Mouse (Mus musculus) ES-CJ7 (cell line): ENCODE measurements around the gene Sdcbp2.

Experiments
- DNase-seq: peaks from one replicate; pipeline ENCODE4 v3.0.0; 2011; ENCODE audit warnings: low read depth, low spot score

Gene Sdcbp2

DNA sequence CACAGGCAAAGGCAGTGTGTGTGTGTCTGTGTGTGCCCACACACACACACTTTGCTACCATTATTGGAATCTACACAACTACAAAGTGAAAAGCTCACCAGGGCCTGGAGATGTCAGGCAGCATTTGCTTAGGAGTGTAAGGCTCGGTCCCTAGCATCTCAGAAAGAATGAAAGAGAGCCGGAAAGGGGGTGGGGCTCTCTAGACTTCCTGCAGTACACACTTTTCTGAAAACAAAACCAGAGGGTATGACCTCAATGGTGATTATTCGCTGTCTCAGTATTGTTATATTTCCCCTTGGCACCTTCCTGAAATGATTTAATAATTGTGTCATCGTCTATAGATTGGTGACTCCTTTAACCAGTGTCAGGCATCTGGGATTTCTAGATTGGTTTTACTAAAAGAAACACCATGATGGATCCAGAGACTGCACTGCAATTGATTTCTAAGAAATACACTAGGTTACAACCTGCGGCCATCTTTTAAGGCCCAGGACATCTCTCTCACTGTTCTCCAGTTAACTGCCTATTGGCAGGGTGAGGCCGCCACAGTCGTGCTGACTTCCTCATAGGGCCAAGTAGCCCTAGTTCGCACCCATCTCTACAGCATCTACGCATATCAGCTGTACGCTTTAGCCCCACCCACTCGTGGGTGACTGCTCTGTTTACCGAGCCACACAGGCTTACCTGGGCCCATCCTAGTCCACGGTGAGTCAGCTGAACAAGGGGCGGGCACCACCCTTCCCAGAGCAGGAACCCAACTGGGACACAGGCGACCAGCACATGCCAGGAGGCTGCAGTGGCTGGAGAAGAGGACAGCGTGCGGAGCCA lies at the start of gene Sdcbp2:
TSS of gene Sdcbp2 (plus strand) at position 750 of the 828 bp plus-strand sequence.
- DNase-seq = peak; percentile 39

DNA sequence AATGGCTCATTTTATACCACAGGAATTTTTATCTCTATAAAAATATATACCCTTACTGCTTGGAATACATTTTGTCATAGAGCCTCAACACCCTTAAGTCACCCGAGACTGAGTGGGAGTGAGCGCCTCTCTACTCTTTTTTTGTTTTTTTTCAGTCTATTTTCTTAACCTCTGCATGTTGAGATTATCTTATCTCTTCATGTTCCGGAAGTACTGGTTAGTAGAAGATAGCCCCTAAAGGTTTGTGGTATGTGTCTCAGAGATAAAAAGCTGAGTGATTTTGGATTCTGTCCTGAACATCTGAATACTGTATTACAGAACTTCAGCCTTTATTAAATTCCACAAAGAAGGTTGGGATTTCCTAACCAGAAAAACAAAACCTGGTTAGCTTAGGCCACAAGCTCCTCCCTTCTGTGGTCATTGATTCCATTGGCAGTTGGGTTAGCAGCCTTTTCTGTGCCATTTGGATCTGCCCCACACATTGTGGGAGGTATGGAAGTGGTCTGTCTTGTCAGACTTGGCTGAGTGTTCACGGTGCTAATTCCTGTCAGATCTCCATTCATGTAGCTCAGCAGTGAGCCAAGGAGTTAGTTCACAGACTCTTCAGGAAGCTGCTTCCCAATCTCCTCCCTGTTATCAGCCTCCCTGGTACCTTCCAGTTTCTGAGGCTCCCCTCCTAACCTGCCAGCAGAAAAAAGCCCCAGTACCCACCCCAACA lies 47.9 kb upstream of the Sdcbp2 start:
- DNase-seq = no peak

DNA sequence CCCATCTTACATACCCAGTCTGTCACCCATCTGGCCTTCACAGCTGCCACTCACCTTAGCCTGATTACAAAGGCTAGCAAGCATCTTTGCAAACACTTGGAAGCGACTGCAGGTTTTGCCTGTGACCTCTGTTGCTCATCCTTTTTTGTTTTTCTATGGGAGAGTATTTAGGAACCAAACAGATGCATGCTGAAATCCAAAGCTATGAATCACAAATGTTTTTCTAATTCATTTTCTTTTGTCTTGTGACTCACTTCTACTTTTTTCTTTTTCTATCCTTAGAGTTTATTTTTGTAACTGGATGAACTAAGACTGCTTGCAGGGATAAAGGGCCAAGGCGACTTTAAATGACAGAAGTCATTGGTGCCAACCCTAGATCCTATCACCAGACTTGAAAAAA lies 46.9 kb upstream of the Sdcbp2 start:
- DNase-seq = no peak

DNA sequence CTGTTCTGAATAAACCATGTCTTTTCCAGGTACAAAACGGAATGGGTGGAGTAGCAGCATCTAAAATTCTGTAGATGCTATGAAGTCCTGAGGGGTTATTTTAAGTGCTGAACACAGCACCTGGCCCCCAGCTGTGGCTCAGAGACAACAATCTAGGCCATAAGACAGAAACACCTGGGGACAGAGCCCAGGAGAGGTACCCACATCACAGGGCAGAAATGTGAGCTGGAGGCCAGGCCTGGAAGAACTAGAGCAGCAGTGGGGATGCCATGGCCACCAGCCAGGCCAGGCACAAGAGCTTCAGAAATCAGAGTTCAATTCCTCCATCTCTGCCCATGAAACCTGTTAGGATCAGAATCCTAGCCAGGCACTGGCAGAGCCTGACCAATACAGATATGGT lies 44.4 kb upstream of the Sdcbp2 start:
- no peak for DNase-seq

DNA sequence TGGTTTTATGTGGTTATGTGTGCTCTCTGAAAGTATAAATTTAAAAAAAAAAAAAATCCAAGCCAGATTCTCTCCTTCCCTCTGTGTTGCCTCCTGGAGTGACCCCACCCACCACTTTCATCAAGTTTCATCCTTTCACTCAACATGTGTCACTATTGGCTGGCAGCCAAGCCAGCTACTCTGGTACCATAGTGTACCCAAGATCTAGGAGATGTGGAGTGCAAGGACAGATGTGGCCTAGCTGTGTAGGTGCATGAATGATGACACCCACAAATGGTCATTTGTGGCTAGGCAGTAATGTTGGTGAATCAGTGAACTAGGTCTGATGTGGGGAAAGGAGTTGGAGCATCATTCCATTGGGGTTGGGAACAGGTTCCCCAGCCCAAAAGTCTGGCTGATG lies 43.3 kb upstream of the Sdcbp2 start:
- DNase-seq = no peak

DNA sequence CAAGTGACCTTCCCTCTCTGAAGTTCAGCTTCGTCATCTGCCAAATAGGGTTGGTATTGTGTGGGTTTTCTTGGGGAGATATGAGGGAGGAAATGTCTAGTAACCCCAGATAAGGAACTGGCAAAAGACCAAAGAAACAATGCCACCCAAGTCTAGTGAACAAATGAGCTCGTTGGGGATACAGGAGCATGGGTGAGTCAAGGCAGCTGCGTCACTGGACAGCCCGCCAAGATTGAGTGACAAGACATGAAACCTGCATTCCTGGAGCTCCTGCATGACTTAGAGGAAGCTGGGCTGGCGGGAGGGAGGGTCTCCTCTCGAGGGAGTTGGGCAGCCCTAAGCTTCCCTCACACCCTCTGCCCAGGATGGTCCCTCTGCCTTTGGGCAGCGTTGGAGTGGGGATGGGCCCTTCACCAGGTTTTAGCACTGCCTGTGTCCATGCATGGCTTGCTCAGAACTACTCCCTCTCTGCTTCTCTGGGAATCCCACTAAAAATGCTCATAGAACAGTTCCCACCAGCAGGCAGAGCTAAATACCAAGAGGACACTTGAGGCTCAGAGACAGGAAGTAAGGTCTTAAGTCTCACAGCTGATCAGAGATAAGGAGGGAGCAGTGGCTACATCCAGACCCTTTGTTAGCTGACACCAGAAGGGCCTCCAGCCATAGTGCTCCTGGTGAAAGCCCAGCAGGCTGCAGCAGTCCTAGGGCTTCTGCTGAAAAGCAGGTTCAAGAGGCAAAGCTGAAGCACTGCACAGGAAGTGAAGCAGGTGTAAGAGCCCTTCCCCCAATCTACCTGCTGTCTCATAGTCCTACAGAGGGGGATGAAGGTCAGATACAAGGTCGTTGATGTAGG lies 41.8 kb upstream of the Sdcbp2 start:
- DNase-seq = no peak

DNA sequence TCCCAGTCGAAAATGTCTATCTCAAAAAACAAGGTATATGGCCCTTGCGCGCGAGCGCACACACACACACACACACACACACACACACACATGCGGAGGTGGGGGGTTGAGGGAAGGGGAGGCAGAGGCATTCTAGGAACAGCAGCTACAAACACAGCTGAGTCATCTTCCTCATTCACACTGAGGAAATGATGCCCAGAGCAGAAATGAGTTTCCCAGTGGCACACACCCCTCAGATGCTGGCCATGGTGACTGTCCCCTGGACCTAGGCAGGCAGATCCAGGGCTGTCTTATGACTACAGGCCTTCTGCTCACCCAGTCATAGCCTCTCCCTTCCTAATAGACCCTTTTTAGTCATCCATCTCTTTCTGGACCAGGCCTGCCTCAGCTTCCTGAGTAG lies 38.8 kb upstream of the Sdcbp2 start:
- no peak for DNase-seq

DNA sequence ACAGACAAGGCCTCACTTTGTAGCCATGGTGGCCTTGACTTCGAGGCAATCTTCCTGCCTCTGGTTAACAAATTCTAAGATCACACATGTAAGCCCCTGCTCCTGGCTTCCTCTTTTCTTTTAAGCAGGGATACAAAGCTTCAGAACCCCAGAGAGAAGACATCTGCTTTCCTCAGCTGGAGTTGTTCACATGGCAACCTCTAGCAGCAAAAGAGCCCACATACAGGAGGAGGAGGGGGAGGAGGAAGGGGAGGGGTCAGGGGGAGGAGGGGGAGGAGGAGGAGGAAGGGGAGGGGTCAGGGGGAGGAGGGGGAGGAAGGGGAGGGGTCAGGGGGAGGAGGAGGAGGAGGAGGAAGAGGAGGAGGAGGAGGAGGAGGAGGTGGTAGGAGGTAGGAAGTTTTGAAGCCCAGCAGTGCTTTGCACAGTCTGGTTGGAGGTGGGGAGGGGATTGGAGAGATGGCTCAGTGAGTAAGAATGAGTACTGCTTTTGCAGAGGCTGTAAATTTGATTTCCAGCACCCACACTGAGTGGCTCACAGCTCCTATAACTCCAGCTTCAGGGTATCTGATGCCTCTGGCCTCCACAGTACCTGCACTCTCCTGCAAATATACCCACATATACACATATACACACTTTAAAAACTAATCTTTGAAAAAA lies 36.3 kb upstream of the Sdcbp2 start:
- peak; percentile 58 for DNase-seq

DNA sequence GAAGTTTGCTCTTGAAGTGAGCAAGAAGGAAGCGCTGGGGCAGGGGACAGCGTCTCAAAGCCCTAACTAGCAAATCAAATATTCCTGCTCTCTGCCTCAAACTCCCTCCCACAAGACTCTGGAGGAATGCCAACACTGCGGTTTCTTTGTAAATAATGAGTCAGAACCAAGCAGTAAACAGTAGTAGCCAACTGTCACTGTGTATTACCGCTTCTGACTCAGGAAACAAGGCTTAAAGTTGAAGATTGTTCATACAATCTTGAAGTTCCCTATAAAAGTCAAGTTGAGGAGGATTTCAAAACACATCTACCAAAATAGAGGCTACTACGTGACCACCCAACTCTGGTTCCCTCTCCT lies 35.8 kb upstream of the Sdcbp2 start:
- no peak for DNase-seq

DNA sequence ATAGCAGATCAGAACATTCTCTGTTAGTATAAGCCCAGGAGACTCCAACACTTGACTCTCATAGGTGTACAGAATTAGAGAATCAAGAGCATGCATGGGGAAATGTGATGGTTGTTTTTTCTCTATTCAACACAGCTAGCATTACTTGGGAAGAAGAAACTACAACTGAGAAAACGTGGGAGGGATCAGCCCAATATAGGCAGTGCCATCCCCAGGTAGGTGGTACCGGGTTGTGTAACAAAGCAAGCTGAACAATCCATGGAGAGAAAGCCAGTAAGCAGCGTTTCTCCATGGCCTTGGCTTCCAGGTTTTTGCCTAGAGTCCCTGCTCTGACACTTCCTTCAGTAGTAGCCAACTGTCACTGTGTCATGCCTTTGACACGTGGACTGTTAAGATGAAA lies 33.8 kb upstream of the Sdcbp2 start:
- DNase-seq = no peak

DNA sequence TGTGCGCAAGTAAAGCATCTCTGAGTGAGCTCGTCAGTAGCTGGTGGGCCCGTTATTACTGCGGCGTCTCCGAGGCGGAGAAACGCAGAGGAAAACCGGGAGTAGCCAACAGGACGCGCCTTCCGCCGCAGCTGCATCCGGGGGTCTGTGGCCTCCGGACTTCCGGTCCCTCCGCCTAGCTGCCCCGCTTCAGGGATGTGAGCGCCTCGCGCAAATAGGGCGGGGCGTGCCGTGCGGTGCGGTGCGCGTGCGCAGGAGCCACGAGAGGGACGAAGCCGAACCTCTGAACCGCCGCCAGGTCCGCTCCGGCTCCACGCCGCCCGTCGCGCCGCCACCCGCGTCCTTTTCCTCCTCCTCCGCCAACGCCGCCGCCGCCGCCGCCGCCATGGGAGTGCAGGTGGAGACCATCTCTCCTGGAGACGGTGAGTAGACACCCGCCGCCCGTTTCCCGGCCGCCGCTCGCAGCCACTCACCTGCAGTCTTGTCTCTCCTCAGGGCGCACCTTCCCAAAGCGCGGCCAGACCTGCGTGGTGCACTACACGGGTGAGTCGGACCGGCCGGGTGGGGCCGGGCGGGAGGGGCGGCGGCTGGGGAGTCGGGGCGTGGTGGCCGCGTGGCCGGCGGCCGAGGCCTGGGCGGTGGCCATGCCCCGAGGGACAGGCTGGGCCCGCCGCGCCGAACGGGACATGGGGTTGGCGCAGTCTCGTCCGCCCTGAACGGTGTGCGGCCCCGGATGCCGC lies 29.9 kb upstream of the Sdcbp2 start, which contains the start of gene Fkbp1a:
TSS of gene Fkbp1a (plus strand) at position 161 of the 740 bp plus-strand sequence.
- peak; percentile 95 for DNase-seq

DNA sequence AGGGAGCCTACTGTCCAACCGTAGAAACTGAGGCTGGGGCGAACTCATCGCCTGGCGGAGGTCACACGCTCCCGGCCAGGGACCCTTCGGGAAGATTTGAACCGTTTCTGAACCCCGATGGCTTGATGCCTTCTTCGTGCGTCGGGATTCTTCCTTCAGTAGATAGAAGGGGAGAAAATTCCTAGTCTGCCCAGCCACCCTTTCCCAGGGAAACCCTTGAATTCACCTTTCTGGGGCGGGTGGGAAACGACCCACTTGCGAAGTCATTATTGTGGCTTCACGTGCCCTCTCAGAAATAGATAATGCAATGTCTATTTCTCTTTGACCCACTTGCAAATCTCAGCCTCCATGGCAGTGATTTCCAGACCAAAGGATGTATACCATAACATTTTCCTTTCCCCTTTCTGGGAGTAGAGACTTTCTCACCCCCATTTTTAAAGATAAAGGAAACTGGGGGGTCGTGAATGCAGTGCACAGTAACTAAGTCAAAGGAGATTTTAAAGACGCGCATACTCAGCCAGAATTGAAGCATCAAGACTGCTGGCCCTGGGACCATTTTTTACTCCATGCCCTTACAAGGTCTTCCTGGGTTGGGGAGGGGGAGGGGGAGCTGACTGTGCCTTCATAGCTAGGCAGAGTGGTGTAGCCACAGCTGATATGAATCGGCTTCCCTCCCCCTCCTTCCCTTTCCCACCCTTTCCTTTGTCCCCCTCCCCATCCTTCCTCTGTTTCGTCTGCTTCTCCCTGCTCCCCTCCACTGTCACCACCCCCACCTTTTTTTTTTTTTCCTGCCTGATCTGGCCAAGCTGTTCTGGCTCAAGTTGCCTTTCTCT lies 29.1 kb upstream of the Sdcbp2 start:
- peak; percentile 78 for DNase-seq

DNA sequence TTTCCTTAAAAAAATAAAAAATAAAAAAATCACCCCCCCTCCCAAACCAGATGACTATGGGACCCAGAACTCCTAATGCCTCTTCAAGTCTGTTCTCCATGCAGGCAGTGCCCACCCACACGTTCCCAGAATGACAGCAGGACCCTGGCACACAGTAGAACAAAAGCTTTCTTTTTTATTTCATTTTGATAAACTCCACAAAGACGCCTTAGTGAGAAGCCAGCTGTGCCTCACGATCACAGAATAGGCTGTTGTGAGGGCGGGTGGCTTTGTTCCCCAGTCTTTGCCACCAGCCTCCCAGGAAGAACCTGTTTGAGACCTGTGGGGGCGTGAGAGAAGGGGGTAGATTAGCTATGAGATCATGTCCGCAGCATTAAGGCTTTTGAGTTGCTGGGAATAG lies 27.7 kb upstream of the Sdcbp2 start:
- DNase-seq = no peak

DNA sequence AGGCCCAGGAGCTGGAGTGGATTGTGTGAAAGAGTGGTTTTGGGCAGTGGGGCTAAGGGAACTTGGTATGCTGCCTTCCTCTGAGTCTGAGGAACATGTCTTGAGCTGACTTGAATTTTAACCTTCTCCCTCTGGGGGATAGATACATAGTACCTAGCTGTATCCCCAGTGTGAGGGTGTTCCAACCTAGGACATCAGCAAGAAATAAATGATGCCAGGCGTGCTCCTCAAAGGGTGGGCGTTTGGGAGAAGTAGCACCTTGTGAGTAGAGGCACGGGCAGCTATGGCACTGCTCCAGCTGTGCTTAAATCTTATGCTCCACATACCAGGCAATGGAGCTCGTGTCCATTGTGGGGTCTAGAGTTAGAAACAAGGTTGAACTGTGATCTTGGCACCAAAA lies 25.9 kb upstream of the Sdcbp2 start:
- no peak for DNase-seq

DNA sequence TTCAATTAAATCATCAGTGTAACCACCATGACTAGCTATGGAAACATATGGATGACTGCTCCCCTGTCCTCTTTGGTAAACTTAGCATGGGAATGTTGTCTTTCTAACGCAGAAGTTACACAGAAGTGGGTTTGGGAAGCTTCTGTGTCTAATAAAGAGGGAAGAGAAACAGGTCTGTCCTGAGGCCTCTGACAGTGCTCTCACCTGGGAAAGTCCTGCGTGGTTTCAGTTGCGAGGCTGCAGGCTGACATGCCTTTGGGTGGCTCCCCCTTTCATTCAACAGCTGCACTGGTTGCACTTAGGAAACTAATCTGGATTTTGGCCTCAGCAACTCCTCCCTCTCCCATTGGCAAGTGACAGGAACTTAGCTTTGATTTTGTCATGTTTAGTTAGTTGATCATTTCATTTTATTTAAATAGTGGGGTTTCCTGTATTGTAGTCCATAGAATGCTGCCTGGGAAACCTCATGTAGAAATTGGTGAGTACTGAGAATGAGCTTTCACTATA lies 22.8 kb upstream of the Sdcbp2 start:
- no peak for DNase-seq

DNA sequence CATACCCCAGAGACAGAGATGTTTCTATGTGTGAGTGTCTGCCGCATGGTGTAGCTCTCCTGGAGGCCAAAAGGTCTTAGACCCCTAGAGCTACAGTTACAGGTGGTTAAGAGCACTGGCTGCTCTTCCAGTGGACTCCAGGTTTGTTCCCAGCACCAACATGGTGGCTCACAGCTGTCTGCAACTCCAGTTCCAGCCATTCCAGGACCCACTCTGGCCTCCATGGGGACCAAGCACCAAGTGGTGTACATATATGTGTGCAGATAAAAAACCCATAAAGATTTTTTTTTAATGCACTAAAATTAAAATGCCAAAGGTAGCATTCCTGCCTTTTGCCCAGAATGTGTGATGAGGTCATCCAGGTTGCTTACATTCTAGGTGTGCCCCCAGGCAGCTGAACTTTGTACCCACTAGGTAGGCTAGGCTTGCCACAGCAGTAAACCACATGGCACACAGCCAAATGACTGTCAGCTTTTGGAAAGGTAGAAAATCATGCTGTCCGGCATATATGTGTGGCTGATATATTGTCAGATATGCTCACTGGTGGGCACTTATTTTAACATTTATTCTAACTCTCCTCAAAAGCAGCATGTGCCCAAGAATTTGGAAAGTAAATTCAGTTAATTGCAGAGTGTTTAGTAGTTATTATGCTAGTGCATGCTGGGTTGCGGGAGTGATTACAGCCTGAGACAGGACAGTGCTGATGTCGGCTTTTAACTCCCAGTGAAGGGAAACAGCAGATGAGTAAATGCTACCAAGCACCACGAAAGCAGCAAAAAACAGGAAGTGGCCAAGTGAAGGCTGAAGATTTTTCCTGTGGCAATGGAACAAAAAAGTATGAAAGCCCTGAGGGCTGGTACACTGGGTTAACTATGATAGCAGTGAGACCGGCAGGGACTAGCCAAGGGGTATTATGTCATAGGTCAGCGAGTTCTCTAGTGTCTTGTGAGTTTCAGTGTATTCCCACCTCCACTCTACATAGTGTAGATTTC lies 9.2 kb upstream of the Sdcbp2 start:
- no peak for DNase-seq

DNA sequence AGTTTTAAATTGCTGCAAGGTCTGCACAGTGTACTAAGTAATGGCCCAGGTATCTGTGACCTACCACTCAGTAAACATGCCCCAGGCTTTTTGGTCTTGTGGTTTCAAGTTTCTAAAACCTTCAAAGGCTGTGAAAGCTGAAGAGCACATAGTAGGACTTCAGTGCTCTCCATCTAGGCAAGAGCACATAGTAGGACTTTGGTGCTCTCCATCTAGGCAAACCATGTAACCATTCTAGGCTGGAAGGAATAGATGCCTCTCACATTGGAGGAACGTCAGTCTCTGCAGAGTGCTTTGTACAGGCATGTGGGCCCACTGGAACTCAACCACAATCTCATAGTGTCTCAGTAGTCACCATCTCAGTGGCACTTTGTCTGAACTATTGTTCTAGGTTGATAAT lies 8.4 kb upstream of the Sdcbp2 start:
- DNase-seq = no peak

DNA sequence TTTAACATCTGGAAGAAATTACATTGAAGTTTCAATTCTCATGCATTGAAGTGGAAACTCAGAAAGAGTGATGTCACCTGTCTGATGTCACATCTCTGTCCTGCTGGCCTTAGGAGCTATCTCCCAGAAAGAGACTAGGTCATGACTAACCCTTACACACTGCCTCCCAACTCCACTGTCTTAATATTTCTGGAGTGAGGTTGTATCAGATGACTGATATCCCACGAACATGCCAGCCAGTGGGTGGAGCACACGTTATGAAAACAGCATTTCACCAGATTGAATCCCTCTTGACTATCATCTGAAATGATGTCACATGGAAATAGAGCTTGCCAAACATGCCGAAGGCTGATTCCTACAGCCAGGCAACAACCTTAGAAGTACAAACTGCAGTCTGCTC lies 7.4 kb upstream of the Sdcbp2 start:
- no peak for DNase-seq

DNA sequence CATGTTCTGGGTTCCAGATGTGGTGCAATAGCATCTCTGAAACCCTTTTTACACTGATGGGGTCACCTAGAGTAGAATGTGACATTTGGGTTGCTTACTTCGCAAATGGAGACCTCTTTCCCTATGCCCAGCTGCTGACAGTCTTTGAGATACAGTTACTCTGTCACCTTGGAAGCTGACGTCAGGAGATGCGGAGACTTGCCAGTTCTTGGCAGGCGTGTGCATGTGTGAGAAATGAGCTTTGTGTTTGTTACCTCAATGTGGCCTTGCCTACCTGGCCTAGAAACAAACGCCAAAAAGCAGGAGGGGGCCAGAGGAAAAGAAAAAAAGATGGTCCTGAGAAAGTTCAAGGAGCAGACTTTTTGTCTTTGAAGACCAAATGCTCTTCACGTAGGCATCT lies 5.6 kb upstream of the Sdcbp2 start:
- DNase-seq = no peak
